Mouse (Mus musculus) megakaryocyte, adult 5-6 weeks (primary cell): ENCODE data around the gene Creb3. TPM values are rescaled to one million over a fixed set of nuclear protein-coding genes. Genes with fewer than 3 reads are reported as not detected.

Experiments used
- ATAC-seq: 2 replicates; pipeline ENCODE4 v1.8.0; 2016; ENCODE audit warnings: mild to moderate bottlenecking, inconsistent platforms; ENCODE audit not compliant: poor library complexity, severe bottlenecking
- total RNA-seq, 2 experiments: library from RNA; stranded (forward) in 1 of 2; stranded (reverse) in 1 of 2; fragments of 153-499, 151-499 nt in 1 of 2; fragments of 221-1000, 200-1000 nt in 1 of 2; gene quantifications; 2 replicates each; pipeline versions ENCODE4 v1.2.3 to v1.2.4; 2015 to 2017

Gene Creb3
- total RNA-seq, 2 experiments from 2014 or later = 29.4 to 101 TPM

DNA sequence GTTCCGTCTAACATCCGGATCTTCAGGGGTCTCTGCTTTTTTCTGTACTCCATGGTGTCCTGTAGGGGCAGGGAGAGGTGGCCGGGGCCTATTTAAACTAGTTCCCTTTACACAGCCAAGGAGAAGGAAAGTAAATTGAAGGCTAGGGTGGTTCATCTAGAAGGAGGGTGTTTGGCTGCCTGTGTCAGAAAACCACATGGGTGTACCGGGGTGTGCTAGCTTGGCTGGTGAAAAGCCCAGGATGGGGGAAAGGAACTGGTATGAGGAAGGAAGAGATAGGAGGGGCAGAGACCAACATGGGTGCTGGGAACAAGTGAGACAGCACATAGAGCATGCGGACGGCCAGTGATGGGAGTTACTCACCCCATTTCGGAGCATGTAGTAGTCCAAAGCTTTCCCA, 6.2 kb upstream of the Creb3 start:
- peak; percentile 16; the same call in 1 of the 2 replicates for ATAC-seq

DNA sequence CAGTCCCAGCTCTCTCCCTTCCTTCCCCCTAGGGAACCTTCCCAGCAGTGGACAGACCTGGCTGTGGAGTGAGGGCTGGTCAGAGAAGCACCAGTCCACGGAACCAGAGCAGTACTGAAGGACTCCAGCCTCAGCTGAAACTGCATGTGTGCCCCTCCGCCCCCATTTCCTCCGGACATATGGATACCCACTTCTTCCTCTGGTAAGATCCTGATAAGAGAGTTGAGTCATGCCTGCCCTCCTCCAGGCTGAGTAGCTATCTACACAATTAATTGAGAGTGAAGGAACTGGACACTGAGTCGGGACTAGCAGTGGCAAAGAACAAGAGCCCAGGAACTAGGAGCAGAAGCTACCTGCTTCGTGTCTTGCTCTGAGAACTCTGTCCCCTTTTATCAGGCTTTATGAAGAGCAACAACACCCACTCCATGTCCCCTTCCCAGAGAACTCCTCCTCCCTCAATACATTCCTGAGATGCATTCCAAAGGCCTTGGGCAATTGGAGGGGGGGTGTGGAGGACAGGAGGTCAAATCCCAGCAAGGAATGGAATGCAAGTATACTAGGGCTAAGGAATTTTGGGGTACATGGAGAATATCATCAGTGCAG, 4.0 kb upstream of the Creb3 start:
- ATAC-seq = no peak

DNA sequence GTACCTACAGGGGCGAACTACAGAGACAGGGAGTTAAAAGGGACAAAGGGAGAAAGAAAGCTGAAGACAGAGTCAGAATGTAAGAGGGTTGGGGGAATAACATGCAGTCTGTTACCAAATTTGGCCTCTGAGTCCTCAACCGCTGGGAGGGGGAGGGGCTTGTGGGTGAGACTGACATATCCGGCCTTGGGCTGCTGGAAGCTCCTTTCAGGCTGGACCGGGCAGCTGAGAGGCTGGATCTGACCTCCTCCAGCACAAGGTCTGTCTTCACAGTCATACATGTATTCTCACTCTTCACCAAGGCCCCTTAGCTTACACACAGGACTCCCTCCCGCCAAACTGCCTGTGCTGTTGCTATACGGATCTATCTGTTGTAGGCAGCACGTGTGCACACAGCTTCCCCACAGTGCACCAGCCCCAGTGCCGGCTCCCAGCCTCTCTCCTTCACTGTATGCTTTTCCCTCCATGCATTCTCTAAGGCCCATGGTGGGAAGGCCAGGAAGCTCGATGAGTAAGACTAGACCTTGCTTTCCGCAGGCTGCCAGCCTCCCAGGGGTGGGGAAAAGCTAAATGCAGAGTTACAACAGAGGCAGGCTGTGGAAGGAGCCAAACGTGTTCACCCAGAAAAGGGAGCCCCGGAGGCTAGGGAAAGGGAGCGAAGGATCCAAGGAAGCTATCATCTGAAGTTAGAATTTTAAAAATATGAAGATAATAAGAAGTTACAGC, 3.3 kb upstream of the Creb3 start:
- ATAC-seq = 0 out of 2 replicates have a peak, but pooled peaks have one; percentile 9

DNA sequence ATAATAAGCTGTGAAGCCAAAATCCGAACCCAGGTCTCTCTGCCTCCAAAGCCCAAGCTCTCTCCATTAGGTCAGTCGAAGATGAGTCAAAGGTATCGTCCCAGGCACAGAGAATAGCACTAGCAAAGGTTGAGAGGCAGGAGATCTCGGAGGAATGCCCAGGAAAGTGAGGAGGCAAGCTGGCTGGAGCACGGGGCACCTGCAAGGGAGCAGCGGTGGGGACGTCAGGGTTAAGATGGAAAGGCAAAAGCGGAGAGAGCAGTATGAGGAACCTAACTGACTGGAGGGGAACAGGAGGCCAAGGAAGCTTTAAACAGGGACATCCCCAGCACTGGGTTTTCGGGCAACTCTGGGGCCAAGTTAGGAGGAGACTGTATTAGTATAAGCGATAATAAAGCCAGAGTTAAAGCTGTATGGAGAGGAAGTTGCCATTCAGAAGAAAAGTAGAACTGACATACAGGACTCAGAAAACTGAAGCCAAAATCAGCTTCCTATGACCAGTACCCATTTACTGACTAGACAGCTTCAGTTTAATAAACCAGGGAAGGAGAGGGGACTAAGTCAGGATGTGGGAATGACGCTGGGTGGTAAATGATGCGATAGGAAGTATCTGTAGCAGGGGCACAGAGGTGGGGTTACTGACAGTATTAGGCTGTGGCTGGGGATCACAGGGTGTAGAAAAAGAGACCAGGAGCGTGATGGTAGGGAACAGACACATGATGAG, 2.5 kb upstream of the Creb3 start:
- no peak for ATAC-seq

DNA sequence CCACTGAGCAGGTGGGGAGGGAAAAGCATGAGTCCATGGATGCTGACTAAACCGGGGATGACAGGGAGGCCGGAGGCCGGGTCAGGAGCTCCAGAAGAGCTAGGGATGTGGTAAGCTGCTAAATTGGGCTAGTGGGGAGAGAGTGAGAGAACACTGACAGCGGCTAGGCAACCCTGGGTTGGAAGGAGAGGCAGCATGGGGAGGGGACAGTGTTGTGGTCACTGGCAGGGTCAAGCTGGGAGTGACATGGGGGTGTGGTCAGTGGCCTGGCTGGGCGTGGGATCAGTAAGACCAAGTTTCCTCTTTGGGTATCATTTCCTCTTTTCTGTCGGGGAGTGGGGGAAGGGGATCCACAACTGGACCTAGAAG, 1.9 kb upstream of the Creb3 start:
- peak; percentile 59 for ATAC-seq

DNA sequence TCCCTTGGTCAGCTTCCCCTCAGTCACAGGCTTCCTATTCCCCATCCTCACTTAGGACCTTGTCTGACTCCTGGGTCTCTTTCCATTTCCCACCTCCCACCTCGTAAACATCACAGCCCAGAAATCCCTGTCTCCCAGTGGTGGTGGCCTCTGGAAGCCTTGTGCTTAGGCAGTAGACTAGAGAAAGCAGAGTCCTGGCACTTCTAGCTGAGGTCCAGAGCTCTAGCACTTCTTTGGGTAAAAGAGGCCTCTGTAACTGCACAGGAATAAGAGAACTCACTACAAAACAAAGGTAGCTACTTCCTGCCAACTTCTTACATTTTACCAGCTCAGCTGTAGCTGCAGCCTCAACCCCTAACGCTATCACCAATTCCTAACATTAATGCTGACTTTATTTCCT, 1.2 kb upstream of the Creb3 start:
- no peak for ATAC-seq

DNA sequence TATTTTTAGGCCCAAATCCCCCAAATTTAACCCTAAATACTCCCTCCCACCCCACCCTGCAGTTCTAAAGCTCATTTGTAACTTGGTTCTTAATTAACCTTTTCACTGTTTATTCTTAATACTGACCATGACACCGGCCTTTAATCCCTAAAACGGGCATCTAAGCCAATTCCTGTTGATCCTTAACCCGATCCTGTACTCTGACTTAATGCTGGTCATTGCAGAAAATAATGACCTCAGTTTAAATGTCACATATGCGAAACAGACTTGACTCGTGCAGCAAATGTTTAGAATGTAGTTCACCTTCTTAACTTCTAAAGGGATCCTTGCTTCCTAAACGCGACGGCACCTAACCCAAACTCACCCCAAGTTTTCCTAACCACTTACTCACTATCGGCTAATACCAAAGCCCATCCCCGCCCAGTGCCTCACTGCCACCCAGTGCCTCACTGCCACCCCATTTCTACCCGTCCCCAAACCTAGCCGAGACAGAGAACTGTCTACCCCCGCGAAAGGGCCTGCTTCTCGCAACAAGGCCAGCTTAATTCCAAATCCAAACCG, 616 bp upstream of the Creb3 start:
- ATAC-seq = no peak

DNA sequence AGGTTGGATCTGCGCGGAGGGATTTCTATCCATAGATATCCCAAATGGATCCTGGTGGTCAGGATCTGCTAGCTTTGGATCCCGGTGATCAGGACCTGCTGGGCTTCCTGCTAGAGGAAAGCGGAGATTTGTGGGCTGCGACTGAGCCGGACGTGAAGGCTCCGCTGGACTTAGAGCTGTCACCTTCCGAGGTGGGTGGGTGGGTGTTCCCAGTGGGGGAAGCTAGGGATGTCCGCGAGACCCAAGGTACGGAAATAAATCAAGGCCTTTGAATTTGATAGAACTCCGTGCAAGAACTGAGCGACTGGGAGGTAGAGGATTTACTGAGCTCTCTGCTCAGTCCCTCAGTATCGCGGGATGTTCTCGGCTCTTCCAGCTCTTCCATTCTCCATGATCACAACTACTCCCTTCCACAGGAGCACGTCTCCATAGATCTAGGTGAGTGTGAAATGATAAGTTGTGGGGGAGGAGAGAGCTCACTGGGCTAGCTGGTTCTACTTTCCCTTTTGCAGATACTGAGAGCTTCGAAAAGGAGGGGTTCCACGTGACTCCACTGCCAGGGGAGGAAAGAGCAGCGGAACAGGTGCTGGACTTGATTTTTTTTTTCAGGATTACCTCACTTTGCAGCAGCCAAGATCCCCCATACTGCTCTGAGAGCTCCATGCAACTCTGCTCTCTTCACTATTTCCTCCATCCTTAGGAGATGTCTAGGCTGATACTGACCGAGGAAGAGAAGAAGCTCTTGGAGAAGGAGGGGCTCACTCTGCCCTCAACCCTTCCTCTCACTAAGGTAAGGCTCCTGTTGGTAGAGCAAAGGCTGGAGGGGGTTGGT, 853 bp downstream of the Creb3 start:
- ATAC-seq = no peak

DNA sequence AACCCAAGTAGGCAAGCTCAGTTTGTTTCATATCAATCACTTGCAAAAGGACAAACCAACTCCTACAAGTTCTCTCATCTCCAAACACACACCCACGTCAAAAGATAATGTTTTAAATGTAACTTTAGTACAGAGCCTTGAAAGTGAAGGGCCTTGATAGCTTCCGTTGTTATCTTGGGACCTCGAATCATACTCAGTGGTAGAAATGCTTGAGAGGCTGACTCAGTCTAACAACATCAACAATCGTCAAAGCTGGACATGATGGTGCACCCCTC, 1.4 kb downstream of the Creb3 start:
- no peak for ATAC-seq

DNA sequence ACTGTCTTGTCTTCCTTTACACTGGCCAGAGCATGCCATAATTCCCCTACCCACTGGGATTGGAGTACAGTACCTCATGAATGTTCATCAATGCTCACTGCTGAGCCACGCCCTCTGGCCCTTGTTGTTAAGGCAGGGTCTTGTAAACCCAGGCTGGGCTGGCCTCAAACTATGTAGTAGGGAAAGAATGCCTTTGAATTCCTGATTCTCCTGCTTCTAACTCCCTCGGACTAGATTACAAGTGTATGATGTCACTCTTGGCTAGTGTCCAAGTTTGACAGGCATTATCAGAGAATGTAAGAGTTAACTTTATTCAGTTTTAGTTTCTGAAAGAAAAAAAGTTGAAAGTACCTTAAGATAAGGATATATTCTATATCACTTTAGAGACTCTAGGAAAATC, 2.1 kb downstream of the Creb3 start:
- no peak for ATAC-seq

DNA sequence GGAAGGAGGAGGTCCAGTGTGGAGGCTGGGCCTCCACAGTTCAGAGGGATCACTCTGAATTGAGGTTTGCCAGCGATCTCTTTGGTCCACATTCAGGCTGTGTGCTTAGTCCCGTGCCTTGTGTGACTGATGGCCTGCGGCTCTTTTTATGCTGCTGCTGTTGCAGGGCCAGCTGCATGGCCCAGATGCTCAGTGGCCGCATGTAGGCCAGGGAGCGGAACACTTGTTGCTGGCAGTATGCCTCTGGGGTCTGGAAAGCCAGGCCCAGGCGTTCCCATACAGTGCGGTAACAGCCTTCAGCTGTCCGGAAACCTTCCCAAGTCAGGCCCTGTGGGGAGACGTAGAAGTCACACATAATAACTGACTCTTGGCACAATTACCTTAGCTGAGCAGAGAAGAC, 5.0 kb downstream of the Creb3 start:
- no peak for ATAC-seq

DNA sequence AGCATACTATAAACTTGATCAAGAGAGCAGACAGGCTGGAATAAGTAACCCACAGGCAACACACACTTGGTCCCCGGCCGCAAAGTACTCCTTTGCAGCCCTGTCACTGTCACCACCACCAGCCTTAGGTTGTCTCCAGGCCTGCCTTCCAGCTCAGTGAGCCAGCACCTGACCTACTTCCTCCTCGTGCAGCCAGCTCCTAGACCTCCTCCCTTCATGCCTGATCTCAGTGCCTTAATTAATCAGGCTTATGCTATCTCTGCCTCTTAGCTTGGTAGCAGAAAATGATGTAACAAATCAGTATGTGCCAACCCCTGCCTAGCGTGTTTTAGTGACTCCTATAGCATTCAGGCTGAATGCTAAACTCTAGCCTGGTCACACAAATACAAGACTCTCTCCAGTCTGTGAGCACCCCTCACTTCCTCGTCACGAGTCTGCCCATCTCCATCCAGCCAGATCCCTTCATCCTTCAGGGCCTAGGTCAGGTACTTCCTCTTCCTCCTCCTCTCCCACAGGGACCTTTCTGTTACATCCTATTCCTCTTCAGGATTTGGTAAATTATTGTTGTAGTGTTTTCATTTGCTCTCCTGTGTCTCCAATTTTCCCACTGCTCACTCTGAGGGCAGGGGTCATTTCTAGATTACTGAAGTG, 9.4 kb downstream of the Creb3 start:
- ATAC-seq = no peak

DNA sequence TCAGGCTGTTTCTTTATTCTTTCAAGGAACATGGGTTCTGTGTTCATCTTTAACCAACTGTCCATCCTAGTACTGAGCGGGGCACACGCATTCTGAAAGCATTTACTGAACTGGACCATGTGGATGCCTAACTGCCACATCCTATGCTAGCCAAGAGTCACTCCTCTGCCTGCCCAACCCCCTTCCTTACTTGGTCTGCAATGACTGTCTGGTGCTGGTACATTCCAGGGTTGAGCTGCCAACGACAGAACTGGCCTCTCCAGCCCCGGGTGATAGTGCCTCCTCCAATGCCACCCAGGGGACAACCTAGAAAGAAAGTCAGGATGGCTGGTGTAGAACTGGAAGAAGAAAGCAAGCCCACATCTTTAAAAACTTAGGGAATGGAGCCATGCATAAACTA, 11.4 kb downstream of the Creb3 start:
- no peak for ATAC-seq

DNA sequence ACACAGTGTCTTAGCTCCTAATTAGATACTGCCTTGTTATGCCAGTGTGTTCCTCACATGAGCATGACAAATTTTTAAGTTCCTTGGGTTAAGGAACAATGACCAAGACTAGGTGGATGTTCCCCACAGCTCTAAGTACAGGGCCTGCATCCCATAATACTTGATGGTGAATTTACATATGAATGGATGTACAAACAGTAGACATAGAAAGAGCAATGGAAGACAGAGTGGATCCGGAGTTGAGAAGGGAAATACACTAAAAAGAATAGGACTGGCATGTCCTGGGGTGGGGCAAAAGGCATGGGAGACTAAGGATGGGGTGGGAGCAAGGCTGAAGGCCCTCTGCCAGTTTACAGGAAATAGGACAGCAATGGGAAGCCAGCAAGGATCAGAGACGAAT, 13.2 kb downstream of the Creb3 start:
- ATAC-seq = no peak

DNA sequence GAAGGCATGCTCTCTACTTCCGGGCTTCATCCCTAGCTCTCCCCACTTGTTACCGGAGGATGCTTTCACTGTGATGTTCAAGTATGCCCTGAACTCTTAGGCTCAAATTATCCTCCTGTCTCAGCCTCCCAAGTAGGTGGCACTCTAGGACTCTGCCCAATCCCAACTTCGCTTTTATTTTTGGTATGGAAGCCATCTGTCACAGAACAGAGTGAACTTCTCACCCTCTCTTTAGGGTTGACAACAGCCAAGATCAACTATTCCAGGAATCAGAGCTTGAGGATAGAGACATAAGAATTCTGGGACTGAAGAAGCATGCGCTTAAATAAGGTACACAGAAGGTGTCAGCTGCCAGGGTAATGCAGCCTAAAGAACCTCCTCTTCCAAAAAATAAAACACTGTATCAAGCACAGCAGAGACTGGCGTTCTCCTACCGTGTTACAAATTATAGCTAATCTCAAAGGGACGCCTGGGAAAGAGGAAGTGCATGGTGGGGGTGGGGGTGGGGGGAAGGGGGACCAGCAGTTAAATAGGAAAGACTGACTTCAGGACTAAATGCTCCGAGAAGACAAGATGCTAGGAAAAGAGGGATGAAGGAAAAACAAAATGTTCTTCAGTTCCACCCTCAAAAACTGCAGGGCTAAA, 15.2 kb downstream of the Creb3 start:
- ATAC-seq = no peak

DNA sequence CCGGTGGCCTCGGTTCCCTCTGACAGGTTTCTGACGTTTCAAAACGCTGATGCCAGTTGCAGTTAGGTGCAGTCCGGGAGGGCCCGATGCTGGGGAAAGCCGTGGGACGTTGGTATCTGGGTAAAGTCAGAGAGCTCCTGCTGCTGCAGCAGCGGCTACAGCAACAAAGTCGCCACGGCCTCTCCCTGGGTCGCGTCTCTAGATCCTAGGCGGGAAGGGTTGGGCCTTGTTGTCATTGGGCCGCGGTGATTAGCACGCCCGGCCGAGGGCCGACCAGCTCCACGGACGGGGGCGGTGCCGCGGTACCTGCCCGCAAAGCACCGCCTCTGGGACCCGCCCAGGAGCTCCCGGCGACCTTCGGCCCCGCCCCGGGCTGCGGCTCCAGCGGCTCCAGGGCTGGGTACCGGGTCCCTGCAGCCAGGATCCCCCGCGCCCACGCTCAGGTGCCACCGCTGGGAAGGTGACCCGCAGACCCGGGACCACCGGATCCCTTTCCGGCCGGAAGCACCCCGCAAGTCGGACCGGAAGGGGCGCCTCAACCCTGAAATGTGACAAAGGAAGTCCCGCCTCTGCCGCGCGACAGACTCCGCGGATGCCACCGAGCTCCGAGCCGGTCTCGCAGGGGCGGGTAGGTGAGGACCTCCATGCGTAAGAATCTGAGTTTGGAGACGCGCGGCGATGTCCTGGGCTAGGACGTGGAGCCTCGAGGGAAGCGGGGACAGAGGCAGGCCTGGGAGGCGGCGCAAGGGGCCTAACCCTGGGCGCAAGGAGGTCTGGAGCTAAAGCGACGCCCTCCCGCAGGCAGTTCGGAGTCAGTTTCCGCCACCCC, 16.5 kb downstream of the Creb3 start, which contains the start of the genes Rgp1 and Gba2:
TSS of gene Rgp1 (plus strand) at position 340 of the 829 bp plus-strand sequence.
TSS of gene Gba2 (minus strand) at position 498 of the 829 bp plus-strand sequence.
- ATAC-seq = peak; percentile 94

DNA sequence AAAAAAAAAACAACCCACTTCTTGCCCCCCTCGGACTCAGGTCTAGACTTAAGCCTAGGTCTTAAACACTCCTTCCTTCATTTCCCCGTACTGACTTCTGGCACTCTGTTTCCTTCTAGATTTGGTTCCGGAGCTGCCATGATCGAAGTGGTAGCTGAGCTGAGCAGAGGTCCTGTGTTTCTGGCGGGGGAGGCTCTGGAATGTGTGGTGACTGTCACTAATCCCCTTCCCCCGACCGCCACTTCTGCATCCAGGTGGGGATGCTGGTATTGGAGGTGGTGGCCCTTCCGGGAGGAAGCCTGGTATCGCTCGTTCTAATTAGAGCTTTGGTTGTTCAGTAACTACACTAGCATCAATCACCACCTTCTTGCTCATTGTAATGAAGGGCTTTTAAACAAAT, 17.1 kb downstream of the Creb3 start:
- no peak for ATAC-seq

DNA sequence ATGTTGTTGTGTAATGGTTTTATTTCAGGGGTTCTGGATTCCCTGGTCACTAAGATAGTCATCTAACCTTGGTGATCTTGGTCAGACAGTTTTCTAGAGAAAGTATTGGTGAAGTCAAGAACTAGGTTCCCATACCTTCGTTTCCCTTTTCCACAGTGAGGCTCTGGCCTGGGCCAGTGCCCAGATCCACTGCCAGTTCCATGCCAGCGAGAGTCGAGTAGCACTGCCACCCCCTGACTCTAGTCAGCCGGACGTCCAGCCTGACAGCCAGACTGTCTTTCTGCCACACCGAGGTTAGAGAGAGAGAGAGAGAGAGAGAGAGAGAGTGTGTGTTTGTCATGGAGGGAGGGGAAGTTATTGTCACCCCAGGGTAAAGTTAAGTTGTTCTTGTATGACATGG, 17.6 kb downstream of the Creb3 start:
- ATAC-seq = no peak

DNA sequence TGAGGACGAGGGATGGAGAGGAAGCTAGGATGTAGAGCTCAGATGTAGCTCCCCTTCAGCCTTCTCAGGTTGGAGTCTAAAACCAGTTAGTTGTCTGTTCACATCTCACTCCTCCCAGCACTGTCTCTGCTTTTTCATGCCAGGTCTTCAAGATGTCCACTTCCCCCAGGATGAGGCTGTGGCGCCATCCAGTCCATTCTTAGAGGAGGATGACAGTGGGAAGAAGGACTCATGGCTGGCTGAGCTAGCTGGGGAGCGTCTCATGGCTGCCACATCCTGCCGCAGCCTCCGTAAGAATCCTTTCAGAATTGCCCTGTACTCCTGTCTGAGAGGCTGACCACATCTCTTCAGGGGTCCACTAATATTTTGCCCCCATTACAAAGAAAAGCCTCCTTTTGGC, 18.6 kb downstream of the Creb3 start:
- ATAC-seq = no peak
